Mouse (Mus musculus): ENCODE data around the gene Bach2.

Gene Bach2

DNA sequence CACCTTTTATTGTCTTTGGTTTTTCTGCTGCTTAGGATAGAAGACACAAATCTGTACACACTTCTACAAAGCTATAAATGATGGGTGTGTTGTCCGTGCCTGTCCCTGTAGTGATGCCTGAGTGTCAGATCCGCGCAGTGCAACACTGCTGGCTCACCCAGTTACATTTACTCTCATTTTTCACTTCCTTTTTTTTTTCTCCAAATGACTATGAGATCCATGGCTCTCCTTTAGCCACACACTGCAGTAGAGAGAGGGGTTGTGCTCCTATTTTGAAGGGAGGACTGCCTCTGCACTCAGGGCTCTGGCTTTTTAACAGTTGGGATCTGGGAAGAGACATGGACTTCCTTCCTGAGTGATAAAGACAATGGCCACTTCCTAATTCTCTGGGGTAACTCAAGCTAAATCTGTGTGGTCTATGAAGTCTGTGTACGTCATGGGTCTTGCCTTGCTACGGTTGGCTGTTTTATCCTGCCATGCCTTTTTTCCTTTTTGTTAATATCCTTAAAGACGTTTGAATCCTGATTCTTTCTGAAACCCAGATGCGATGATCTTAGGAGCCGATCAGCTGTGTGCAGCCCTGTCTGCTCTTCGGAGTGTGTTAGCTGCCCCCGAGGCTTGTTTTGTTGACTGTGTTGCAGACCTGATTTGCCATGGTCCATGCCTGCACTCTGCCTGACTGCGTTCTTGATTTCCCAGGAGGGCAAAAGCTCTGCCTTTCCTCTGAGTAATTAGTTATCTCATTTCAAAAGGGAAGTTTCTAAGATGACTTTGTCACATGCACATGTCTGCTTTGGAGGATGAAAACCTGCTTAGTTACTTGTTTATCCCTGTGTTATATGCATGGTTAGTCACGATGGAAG, 120.2 kb downstream of the Bach2 start:
- DNase-seq (ENCODE audit: low spot score), result no peak

- DNase-seq (ENCODE audit: low spot score), result no peak
Measured at GRCm38 (mm10) chr4:32359634-32360033, 121.0 kb downstream of the Bach2 start.

DNA sequence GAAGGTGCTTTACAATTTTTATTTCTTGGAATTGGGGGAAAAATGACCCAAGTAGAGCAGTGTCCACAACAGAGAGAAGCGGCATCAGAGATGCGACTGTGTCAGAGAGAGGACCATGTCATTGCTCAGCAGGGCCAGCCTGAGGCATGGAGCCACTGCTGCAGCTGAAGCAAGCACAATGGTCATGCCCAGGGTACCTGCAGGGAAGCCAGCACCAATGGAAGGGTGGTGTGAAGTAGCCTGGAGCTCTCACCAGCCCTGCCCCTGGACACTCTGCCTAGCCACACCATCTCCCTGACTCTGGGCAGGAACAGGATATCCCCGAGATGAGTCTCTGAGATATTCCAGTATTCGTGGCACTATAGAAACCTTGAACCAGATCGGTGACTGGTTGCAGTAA, 121.9 kb downstream of the Bach2 start:
- DNase-seq (ENCODE audit: low spot score), result no peak

DNA sequence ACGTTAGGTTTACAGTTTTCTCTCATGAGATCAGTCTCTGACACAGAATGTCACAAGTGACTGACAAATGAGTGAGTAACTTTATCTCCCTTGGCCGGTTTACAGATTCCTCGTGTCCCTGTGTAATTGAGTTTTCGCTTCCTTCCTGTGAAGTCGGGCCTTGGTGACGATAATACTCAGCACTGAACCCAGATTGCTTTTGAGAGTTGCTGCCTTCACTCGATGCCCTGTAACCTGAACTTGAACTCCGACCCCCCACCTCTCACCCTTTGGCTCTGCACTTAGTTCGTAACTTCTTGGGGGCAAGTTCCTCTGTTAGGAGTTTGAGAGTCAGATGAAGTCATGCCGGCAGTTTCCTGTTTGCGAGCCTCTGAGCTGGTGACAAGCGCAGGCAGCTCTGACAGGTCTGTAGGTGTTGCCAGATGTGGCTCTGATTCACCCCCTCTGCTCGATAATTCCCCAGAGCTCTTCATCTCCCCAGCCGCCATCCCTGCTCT, 124.9 kb downstream of the Bach2 start:
- DNase-seq (ENCODE audit: low spot score), result no peak

DNA sequence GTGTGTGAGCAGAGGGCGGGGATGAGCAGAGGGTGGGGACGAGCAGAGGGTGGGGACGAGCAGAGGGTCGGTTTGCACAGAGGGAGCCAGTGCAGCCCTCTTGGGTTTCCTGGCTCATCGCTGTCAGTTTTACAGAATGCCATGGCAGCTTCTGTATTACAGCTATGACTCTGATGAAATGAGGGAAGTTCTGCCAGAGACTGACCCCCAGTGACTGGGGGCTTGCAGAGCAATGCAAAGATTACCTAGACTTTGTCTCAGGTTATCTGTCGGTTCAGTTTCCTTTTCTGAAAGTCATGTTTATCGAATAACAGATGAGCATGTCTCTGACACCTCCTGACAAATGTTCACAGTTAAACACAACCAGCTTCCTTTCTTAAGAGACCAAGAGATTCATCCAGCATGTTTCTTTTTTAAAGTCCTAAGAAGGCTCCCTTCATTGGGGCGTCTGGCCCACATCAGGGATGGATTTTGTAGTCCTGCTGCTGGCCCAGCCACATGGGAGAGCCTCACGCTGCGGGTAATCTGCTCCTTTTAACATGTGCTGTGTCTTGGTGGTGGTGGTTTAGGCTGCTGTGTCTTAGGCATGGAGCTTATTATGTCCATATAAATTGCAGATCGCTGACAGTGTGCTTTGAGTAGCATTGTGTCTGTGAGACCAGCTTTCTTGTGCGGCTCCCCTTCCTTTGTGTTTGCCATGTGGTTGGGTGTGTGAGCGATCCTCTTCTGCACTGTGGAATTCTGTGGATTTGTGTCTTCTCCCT, 126.7 kb downstream of the Bach2 start:
- DNase-seq (ENCODE audit: low spot score), result no peak

DNA sequence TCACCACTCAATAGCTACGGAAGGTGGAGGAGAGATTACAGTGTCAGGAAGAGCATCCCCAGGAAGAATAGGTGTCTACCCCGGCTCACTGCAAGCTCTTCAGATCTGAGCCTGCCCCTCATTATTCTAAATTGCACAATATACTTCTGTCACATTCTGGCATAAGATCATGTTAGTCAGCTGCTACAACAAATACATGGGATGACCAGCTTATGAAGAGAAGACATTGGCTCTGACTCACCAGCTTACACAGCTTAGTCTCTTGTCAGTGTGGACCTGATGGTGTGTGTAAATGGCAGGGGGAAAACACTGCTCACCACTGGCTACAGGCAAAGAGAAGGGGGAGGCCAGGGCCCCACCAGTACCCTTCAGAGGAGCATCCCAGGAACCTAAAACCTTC, 127.6 kb downstream of the Bach2 start:
- no peak for DNase-seq (ENCODE audit: low spot score)

GRCm38 (mm10) chr4:32368345-32368744, 129.7 kb downstream of the Bach2 start:
- no peak for DNase-seq (ENCODE audit: low spot score)

GRCm38 (mm10) chr4:32373085-32373484, 134.5 kb downstream of the Bach2 start:
- no peak for DNase-seq (ENCODE audit: low spot score)

DNA sequence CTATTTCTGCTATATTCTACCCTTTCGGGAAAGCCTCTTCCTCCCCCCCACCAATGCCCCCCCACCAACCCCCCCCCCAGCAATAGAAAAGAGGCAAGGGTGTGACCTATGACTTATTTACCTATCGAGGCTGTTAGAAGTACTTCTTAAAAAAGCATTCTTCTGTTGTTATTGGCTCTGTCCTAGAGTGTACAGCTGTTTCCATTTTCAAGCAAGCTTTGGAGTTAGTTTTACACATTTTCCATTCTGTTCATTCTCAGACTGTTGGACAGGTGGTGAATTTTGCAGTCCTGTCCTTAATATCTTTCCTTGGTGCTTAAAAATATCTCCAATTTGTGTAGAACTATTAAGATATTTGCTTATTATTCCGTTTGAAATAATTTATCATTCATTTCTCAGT, 134.9 kb downstream of the Bach2 start:
- no peak for DNase-seq (ENCODE audit: low spot score)

DNA sequence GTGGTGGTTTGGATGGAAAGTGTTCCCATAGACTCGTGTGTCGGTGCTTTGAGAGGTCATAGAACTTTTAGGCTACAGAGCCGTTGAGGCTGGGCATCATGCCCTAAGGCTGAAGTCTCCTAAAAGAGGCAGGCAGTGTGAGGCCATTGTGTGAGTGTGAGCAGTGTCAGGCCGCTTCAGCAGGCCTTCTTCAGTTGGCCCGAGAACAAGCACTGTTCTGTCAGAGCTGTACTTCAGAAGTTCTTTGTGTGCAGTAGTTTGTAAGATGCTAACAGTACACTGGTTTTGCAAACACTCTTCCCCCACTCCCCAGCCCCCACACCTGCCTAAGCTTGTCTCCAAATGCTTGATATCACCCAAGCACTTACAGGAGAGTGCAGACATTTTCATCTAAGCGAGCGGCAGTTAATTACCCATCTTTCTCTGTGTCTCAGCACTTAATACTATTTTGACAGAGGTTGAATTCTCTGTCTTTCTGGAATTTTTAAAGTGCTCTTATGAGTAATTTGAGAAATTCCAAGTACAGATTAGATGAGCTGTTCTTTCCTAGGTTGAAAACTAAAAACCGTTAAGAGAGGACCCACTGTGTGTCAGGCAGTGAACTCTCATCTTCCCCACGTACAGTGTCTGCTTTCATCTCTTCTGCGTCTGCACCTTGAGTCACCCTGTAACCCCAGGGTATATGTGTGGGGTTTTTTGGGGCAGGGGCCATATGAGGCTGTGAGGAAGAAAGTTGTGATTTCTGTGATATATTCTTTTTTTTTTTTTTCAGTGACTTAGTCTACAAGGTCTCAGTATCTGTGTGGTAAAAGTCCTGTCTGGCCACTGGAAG, 136.4 kb downstream of the Bach2 start:
- DNase-seq (ENCODE audit: low spot score), result no peak

GRCm38 (mm10) chr4:32375721-32376526, 137.3 kb downstream of the Bach2 start:
- no peak for DNase-seq (ENCODE audit: low spot score)

- DNase-seq (ENCODE audit: low spot score), result no peak
Measured at GRCm38 (mm10) chr4:32376527-32376948, 137.9 kb downstream of the Bach2 start.

DNA sequence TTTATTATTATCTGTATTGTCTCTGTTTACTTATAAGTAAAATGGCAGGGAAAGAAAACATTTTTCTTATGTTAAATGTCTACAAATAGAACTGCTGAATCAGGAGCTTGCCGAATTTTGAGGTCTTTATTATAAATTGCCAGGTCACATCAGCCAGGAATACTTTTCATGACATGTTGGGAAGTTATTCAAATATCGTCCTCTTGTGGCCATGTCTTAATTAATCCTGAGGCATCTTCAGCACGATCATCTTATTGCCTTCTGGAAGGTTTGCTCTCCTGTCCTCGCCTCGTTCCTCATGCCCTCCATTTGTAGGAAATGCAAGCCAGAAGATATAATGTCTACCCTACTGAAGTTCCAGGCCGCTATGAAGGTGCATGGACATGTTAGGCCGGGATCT, 140.5 kb downstream of the Bach2 start:
- no peak for DNase-seq (ENCODE audit: low spot score)

DNA sequence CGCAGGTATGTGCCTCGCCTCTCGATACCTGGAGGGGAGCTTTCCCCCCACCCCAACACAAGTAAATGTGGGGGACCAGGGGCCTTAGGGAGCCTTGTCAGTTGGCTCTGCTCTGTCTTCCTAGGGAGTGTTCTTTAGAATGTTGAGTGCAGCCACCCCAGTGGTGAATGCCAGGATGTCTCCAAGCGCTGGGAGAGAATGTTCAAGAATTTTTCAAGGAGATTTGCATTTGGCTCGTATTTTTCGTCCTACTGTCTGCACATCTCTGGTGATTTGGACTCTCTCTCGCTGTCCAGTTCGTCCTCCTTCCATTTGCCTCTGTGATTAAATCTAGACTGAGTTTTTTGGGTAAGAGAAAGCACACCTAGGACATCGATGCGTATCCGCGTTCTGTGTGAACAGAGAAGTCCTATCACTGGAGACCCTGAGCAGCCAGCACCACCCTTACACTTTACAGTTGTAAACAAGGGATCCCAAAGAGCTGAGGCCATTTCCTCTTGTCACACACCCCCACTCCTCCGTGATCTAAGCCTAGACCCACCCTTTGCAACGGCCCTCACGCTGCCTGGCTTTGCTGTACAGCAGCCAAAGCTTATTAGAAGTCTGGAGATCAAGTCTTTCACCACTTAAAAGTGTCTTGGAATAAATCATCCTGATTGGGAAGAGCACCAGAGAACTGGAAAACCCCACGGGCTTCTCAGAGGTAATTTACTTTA, 143.2 kb downstream of the Bach2 start:
- DNase-seq (ENCODE audit: low spot score), result no peak

DNA sequence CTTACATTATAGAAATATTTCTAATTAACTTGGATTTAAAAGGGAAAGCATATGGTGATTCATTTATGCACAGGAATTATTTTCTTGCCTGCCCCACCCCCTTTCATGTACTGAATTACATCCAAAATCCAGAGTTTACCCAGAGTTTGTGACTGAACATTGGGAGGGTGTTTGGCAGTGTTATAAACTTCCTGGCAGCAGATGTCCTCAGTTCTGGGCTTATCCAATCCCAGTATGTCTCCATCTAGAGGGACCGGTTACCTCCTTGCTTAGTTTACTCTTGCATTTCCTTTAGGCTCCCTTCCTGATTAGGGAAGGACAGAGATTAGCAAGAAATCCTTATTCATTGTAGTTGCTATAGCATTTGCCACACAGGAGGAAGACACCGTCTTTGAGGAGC, 146.5 kb downstream of the Bach2 start:
- DNase-seq (ENCODE audit: low spot score), result no peak

DNA sequence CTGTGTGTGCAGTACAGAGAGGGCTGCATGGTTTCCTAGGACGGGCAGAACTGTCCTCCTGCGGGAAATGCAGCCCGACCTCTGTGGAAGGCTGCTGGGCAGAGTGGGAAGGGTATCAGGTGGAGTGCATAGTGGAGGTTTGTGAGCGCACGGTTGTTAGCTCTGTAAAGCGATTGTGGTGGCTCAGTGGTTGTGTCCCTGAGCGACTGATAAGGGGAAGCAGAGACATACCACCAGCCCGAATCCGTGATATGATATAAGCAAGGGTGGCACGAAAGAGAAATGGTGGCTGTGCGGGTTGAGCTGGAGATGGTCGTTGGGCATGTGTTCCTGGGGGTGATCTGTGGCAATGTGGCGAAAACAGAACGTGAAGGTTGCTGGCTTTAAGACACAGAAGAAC, 147.0 kb downstream of the Bach2 start:
- no peak for DNase-seq (ENCODE audit: low spot score)

DNA sequence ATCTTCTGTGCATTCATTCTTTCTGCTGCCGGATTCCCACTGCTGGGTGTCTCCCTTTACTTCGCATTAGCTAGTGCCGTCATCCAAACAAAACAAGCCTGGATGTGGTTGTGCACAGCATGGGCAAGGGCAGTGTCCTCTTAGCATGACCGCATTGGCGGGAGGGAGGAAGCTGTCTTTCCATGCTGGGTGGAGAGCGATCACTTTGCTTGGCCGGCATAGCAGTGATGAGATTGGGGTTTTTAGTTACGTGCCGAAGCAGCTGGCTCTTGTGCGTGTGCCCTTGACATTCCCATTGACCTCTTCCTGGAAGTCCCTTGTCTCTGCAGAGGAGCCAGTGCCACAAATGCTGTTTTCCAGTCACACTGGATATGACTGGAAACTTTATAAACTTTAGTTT, 147.7 kb downstream of the Bach2 start:
- no peak for DNase-seq (ENCODE audit: low spot score)

GRCm38 (mm10) chr4:32386931-32387330, 148.3 kb downstream of the Bach2 start:
- DNase-seq (ENCODE audit: low spot score), result no peak

DNA sequence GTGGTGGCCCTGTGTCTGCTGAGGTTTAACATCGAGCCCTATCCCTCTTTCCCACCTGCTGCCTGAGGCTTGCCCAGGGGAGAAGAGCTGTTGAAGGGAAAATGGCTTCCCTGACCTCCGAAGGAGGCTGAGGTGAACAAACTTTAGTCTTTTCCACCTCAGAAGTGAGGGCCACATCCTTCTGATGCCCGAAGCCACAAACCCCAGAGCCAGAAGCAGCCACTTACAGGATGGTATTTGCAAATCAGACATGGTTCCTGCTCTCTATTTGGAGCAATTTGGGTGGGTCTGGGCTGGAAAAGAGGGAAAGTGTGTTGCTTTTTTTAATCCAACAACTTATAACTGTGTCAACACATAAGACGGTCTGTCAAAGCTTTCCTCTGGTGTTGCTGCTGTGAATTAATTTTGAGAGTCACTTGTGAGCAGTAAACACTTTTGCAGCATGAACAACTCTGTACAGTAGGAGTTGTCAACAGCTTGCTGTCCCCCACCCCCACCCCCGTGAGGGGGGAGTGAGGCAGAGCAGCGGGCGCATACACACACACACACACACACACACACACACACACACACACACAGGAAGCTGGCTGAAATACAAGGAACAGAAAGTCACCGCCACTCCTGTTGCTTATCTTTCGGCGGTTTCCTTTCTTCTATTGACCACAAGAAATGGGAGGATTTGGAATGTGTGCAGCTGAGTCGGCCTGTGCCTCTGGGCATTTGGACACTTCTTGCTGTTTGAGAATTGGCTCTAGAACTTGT, 149.1 kb downstream of the Bach2 start:
- peak; percentile 45 for DNase-seq (ENCODE audit: low spot score)

DNA sequence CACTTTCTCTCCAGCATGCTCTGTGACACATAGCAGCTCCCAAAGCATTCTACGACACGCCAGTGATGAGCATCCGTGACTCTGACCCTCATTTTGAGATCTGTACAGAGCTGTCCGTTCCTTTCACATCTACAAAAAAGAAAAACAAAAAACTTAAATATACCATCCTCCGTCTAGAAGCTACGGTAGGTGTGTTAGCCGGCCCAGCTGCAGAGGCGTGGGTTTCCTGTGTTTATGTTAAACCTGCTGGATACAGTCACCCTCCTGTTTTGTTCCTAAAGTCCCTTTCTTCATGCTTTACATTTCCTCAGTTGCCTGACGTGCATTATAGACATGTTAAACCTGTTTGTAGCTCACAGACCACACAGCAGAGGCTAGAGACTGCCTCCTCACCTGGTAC, 150.0 kb downstream of the Bach2 start:
- no peak for DNase-seq (ENCODE audit: low spot score)

All from ovary, postnatal 36 days (tissue).